Mouse (Mus musculus): ENCODE data around the gene Il12a.

Il12a gene

GRCm38 (mm10) chr3:68690344-68690743 lies at the start of gene Il12a:
Gene Il12a (plus strand): TSS chr3:68690644.
- DNase-seq (ENCODE audit: low read depth) = no peak

DNA sequence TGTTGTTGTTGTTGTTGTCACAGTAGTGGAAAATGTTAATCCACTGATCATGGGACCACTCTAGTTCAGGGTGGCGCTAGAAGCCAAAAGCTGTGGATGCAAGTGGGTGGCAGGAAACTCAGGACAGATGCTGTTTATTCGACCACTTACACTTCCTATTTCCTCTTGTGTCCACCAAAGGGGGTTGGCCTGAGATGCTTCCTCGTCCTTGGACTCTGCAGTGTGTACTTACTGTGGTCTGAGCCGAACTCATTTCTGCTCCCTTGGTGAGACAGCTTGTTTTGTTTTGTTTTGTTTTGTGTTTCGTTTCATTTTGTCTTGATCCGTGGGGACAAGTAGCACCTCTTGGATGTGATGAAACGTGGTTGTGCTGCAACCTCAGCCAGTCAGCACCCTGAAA lies 47.5 kb upstream of the Il12a start:
- DNase-seq (ENCODE audit: low read depth) = no peak

- peak; percentile 57 for DNase-seq (ENCODE audit: low read depth)
Observed at GRCm38 (mm10) chr3:68646387-68647130, 43.9 kb upstream of the Il12a start.

DNA sequence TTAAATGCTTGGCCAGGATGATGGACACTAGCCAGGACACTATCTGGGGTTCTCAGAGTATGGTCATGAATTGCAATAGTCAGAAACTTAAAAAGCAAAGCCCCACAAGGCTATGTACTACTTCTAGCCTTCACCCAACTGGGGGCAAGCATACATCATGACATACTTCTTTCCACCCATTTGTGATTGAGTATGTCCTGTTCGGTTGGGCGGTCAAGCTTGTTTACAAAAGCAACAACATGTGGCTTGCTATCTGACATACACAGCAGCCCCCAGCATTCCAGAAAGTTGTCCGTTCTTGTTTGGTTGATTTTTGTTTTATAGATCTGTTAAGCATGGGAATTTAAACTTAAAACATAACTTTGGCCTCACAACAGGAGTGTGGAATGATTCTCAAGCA lies 43.2 kb upstream of the Il12a start:
- no peak for DNase-seq (ENCODE audit: low read depth)

- DNase-seq (ENCODE audit: low read depth) = no peak
Observed at GRCm38 (mm10) chr3:68650251-68650650, 40.2 kb upstream of the Il12a start.

GRCm38 (mm10) chr3:68656607-68657352 lies 33.7 kb upstream of the Il12a start:
- no peak for DNase-seq (ENCODE audit: low read depth)

DNA sequence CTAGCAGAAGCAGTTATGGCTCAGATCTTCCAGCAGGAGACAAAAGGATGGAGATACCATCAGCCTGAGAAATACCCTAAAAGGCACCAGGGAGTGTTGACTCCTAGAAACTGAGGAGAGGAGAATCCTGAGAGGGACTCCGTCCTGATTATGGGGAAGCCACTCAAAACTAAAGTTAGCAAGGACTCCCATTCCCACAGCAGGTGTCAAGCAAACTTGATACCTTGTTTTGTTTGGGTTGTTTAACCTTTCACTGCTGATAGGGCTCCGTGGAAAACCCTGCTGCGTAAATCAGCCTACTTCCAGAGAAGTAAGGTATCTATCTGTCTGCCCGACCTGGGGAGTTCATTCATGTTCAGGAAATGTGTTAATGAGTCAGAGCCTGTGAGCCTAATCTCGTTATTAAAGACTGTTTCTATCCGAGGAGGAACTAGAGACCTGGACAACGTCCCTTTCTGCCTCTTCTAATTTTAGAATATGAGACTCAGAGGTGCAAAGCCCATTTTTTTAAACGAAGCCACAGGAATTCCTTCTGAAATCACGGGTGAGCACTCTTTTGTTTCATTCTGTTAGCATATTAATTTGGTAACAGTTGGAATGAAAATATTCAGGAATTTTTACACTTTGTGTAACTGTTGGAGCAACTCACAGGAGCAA lies 32.7 kb upstream of the Il12a start:
- no peak for DNase-seq (ENCODE audit: low read depth)

- DNase-seq (ENCODE audit: low read depth) = no peak
Observed at GRCm38 (mm10) chr3:68659996-68660395, 30.4 kb upstream of the Il12a start.

DNA sequence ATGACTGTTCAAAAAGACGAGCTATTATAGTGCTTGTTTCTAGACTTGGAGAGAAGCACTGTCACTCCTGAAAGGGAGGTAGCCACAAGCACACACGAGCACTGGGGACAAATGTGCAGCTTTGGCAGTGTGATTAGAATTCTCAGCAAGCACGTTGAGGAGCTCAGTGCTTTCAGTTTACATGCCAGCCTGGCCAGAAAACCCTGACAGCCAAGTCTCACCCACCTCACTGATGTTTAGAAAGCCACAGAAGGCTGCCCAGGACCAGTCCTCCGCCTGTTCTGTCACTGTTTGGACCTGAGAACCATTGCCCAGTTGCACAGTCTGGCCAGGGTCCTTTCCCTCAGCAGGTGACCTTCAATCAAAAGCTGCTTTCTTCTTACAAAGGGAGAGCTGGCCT lies 29.9 kb upstream of the Il12a start:
- DNase-seq (ENCODE audit: low read depth) = no peak

GRCm38 (mm10) chr3:68662386-68662785 lies 28.1 kb upstream of the Il12a start:
- no peak for DNase-seq (ENCODE audit: low read depth)

DNA sequence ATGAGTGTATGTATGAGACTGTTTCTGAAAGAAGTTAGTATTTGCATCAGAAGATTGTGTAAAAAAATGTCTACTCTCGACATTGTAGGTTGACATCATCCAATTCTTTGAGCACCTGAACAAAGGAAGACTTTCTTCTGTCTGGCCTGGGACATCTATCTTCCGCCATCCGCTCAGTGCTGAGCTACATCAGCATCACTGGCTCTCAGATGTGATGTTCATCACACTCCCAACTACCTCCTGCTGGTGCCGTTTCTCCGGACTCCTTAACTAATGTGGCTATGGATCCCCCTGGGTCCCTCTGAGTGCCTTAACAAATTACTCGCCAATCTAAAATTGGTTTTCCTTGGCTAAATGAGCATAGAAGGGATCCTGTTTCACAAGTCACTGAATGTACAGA lies 26.1 kb upstream of the Il12a start:
- DNase-seq (ENCODE audit: low read depth) = no peak

- no peak for DNase-seq (ENCODE audit: low read depth)
Observed at GRCm38 (mm10) chr3:68666377-68666776, 24.1 kb upstream of the Il12a start.

- no peak for DNase-seq (ENCODE audit: low read depth)
Observed at GRCm38 (mm10) chr3:68667852-68668251, 22.6 kb upstream of the Il12a start.

GRCm38 (mm10) chr3:68669418-68669974 lies 20.9 kb upstream of the Il12a start:
- DNase-seq (ENCODE audit: low read depth) = no peak

GRCm38 (mm10) chr3:68674721-68675120 lies 15.7 kb upstream of the Il12a start:
- DNase-seq (ENCODE audit: low read depth) = no peak

DNA sequence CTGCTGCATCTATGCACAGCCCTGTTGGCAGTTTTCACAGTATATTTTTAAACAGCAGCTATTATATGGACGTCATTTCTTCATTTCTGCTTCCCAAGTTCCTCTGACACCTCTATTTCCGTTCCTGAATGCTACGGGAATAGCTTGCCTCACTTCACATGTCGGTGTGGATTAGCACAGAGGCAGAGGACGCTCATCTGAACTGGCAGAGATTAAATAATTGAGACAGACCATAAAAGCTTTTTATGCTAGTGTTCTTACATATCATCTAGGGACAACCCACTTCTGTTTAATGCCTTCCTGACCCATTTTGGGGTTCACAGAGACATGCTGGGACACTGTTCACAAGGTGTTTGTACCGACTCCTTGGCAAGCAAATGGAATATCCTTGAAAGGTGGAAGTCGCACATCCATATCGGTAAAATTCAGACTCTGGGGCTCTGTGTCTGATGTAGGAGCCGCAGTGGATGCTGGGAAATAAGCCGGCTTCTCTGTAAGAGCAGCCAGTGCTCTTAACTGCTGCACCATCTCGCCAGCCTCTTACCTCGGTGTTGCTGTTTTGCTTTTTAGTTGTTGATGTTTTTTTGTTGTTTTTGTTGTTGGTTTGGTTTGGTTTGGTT lies 15.1 kb upstream of the Il12a start:
- DNase-seq (ENCODE audit: low read depth) = no peak

- DNase-seq (ENCODE audit: low read depth) = no peak
Observed at GRCm38 (mm10) chr3:68675980-68676678, 14.3 kb upstream of the Il12a start.

DNA sequence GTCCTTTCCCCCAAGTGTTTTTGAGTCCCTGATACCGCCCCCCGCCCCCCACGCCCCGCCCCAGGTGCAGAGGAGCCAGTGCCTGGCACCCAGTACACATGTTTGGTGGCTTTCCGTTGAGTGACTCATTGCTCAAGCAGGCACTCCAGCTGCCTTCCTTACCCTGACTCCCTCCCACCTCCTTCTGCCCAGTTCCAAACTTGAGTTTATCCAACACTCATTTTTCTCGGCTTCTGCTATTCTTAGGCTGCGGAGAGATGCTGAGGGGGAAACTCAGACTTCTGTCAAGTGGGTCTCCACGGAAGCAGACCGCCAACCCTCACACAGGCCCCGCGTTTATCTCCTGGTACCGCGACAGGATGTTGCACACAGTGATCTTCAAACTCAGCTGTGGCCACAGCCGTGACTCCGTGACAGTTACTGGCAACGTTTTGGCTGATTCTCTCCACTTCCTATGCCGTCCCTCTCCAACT lies 13.6 kb upstream of the Il12a start:
- DNase-seq (ENCODE audit: low read depth) = peak; percentile 66

- no peak for DNase-seq (ENCODE audit: low read depth)
Observed at GRCm38 (mm10) chr3:68678805-68679585, 11.4 kb upstream of the Il12a start.

- no peak for DNase-seq (ENCODE audit: low read depth)
Observed at GRCm38 (mm10) chr3:68683579-68683978, 6.9 kb upstream of the Il12a start.

GRCm38 (mm10) chr3:68684207-68684606 lies 6.2 kb upstream of the Il12a start:
- no peak for DNase-seq (ENCODE audit: low read depth)

Data from NIH3T3 (cell line).